Mouse (Mus musculus) C2C12 (cell line): Measurements from ENCODE around the gene Ppp1r21. TPM values are rescaled to one million over a fixed set of nuclear protein-coding genes. Genes with fewer than 3 reads are reported as not detected.
A peak's percentile ranks its signal among the peaks of the same experiment; 100 is the strongest.

ENCODE experiments used
- H3K27me3 ChIP-seq: one replicate; pipeline ENCODE4 v1.6.1; 2011; ENCODE audit not compliant: control insufficient read depth, insufficient read depth, insufficient read length
- H3K36me3 ChIP-seq: one replicate; pipeline ENCODE4 v1.6.1; 2011; ENCODE audit not compliant: control insufficient read depth, insufficient read depth
- H3K4me3 ChIP-seq: one replicate; pipeline ENCODE4 v1.5.1; 2011; ENCODE audit warnings: mild to moderate bottlenecking, control low read depth; ENCODE audit not compliant: poor library complexity, insufficient read depth, severe bottlenecking
- H3K79me2 ChIP-seq: one replicate; pipeline ENCODE4 v1.6.1; 2011; ENCODE audit not compliant: control insufficient read depth, insufficient read depth
- H3K79me3 ChIP-seq: one replicate; pipeline ENCODE4 v1.6.1; 2011; ENCODE audit warnings: low read depth, control low read depth
- H3ac ChIP-seq: one replicate; pipeline ENCODE3; 2011; ENCODE audit warnings: low read depth; ENCODE audit not compliant: control insufficient read depth, insufficient read length
- CEBPB ChIP-seq: IDR thresholded peaks from one replicate; pipeline ENCODE4 v1.6.1; 2011; ENCODE audit warnings: low read depth, mild to moderate bottlenecking, control low read depth, moderate library complexity
- CTCF ChIP-seq: IDR thresholded peaks from one replicate; pipeline ENCODE4 v1.5.1; 2011; ENCODE audit not compliant: control insufficient read depth, insufficient read depth, insufficient read length
- FOSL1 ChIP-seq: IDR thresholded peaks from one replicate; pipeline ENCODE4 v1.8.0; 2011; ENCODE audit warnings: mild to moderate bottlenecking, low read length; ENCODE audit not compliant: poor library complexity, insufficient read depth, severe bottlenecking
- MAX ChIP-seq: IDR thresholded peaks from one replicate; pipeline ENCODE4 v1.6.1; 2011; ENCODE audit warnings: mild to moderate bottlenecking, control low read depth
- MYOD1 ChIP-seq: IDR thresholded peaks from one replicate; pipeline ENCODE4 v1.6.1; 2011; ENCODE audit warnings: low read depth; ENCODE audit not compliant: control insufficient read depth, insufficient read length
- MYOG ChIP-seq: IDR thresholded peaks from one replicate; pipeline ENCODE4 v1.6.1; 2011; ENCODE audit not compliant: control insufficient read depth, insufficient read length; ENCODE audit errors: extremely low read depth
- USF1 ChIP-seq: IDR thresholded peaks from one replicate; pipeline ENCODE4 v1.6.1; 2011; ENCODE audit warnings: low read depth, mild to moderate bottlenecking, control low read depth, moderate library complexity
- polyA plus RNA-seq: library from polyadenylated mRNA; unstranded; fragments of >200 nt; fragmentation: generic; extraction: Trizol; gene quantifications from one replicate; pipeline ENCODE4 v1.2.1, GENCODE M21; 2012; ENCODE audit warnings: missing spikeins

The Ppp1r21 gene
- polyA plus RNA-seq, 1 experiment: 13.5 TPM

GRCm38 (mm10) chr17:88530236-88530619, 310 bp downstream of the Ppp1r21 start:
- no peaks in the 10 kb centered on the region for H3K27me3 ChIP-seq

GRCm38 (mm10) chr17:88530667-88531066, 749 bp downstream of the Ppp1r21 start:
- Histone ChIP-seq H3K36me3 (no peaks in the 10 kb centered on the region), H3K79me2 (peaks cover 16% of the 10 kb centered on the region), H3K27me3 (no peaks in the 10 kb centered on the region), H3ac (peak overlapping the region; percentile 81), H3K4me3 (peak overlapping the region; percentile 60), H3K79me3 (no peaks in the 10 kb centered on the region)
- no peak for TF ChIP-seq MYOD1
- no peak for TF ChIP-seq USF1
- TF ChIP-seq CEBPB: no peak
- TF ChIP-seq MAX: no peak

More at GRCm38 (mm10) chr17:88530236-88530619, 310 bp downstream of the Ppp1r21 start:
- Histone ChIP-seq H3ac (peak overlapping the region; percentile 81), H3K79me3 (no peaks in the 10 kb centered on the region), H3K4me3 (peak overlapping the region; percentile 60), H3K36me3 (no peaks in the 10 kb centered on the region), H3K79me2 (peaks cover 16% of the 10 kb centered on the region)
- TF ChIP-seq FOSL1 (no peak), CTCF (no peak), MYOD1 (no peak), MYOG (no peak), MAX (no peak), CEBPB (no peak), USF1 (no peak)

GRCm38 (mm10) chr17:88531176-88531575, 1.3 kb downstream of the Ppp1r21 start:
- H3K4me3 ChIP-seq: no peak overlapping the region
- H3K79me3 ChIP-seq: no peaks in the 10 kb centered on the region
- TF ChIP-seq FOSL1 (no peak), CTCF (no peak), USF1 (no peak), MAX (no peak), CEBPB (no peak), MYOG (no peak), MYOD1 (no peak)
- H3K79me2 ChIP-seq: peaks cover 16% of the 10 kb centered on the region
- no peak overlapping the region for H3ac ChIP-seq
- no peaks in the 10 kb centered on the region for H3K36me3 ChIP-seq
- no peaks in the 10 kb centered on the region for H3K27me3 ChIP-seq

GRCm38 (mm10) chr17:88537842-88538430, 8.0 kb downstream of the Ppp1r21 start:
- H3K4me3 ChIP-seq: no peak overlapping the region
- peaks cover 5% of the 10 kb centered on the region for H3K79me2 ChIP-seq
- no peaks in the 10 kb centered on the region for H3K36me3 ChIP-seq
- no peak for TF ChIP-seq CTCF
- no peak for TF ChIP-seq FOSL1
- TF ChIP-seq CEBPB: no peak
- no peak for TF ChIP-seq MAX
- TF ChIP-seq MYOD1: no peak
- TF ChIP-seq MYOG: no peak
- no peak overlapping the region for H3ac ChIP-seq
- H3K79me3 ChIP-seq: peaks cover 4% of the 10 kb centered on the region
- H3K27me3 ChIP-seq: no peaks in the 10 kb centered on the region

GRCm38 (mm10) chr17:88542771-88543416, 13.0 kb downstream of the Ppp1r21 start:
- Histone ChIP-seq H3ac (no peak overlapping the region), H3K79me2 (no peaks in the 10 kb centered on the region), H3K27me3 (no peaks in the 10 kb centered on the region), H3K79me3 (peaks cover 3% of the 10 kb centered on the region), H3K4me3 (no peak overlapping the region), H3K36me3 (peaks cover 9% of the 10 kb centered on the region)
- TF ChIP-seq CTCF (no peak), MAX (no peak), USF1 (no peak), MYOD1 (no peak), MYOG (no peak), CEBPB (no peak), FOSL1 (no peak)

GRCm38 (mm10) chr17:88543417-88543782, 13.5 kb downstream of the Ppp1r21 start:
- Histone ChIP-seq H3K4me3 (no peak overlapping the region), H3ac (no peak overlapping the region), H3K79me2 (no peaks in the 10 kb centered on the region), H3K79me3 (peaks cover 1% of the 10 kb centered on the region), H3K36me3 (peaks cover 9% of the 10 kb centered on the region), H3K27me3 (no peaks in the 10 kb centered on the region)
- TF ChIP-seq USF1 (no peak), CTCF (no peak), MYOG (no peak), MYOD1 (no peak), FOSL1 (no peak), CEBPB (no peak), MAX (no peak)
